Mouse (Mus musculus) lung, adult 2 months (tissue): ENCODE results near the gene Gcn1l1.

Experiments
- CTCF ChIP-seq: fragments of 200-500 bp; IDR thresholded peaks from 2 replicates; pipeline ENCODE4 v1.5.1; 2011; ENCODE audit warnings: mild to moderate bottlenecking, low read length, control low read depth; ENCODE audit not compliant: insufficient read depth
- POLR2A ChIP-seq: fragments of 200-500 bp; IDR thresholded peaks from 2 replicates; pipeline ENCODE4 v1.6.1; 2011; ENCODE audit warnings: low read depth, mild to moderate bottlenecking, control low read depth, low read length, borderline replicate concordance; ENCODE audit errors: extremely low read depth

GRCm38 (mm10) chr5:115613332-115613731, 48.3 kb downstream of the Gcn1l1 start:
- no peak for TF ChIP-seq CTCF
- TF ChIP-seq POLR2A = no peak
